ENCODE assay signal across 28 mouse cellular contexts in genomic region chr15:89288227-89288767, GRCm38 (mm10). TPM values are rescaled to one million over a fixed set of nuclear protein-coding genes. Genes with fewer than 3 reads are reported as not detected.
A peak's percentile ranks its signal among the peaks of the same experiment; 100 is the strongest.
DNase-seq lines count a peak whose midpoint lies in the region; ATAC-seq and TF ChIP-seq lines count a peak whose summit lies in the region.
"Had no signal": no experiment of that assay in that cellular context is flagged by ENCODE, and none has a peak within 500 bp of the region (broad histone marks: within the 10 kb centered on the region; RNA-seq: fewer than 3 reads in every experiment).

No protein-coding gene starts in this region.

- H3K4me1 ChIP-seq in heart, embryonic 16.5 days (ENCODE audit: control insufficient read depth, insufficient read depth, low read length), result 0 out of 2 replicates have a peak, but pooled peaks cover 7% of the 10 kb centered on the region
- H3K4me1 ChIP-seq in heart, embryonic 10.5 days, result peaks cover 8% of the 10 kb centered on the region; the same call in 1 of the 2 replicates
- H3K4me1 ChIP-seq in lung, postnatal 0 days (ENCODE audit: insufficient read depth, low read depth, low read length), result no peaks in the 10 kb centered on the region
- H3K4me1 ChIP-seq in hindbrain, postnatal 0 days (ENCODE audit: insufficient read depth, low read length), result no peaks in the 10 kb centered on the region
- H3K4me1 ChIP-seq: embryonic facial prominence, embryonic 13.5 days; kidney, embryonic 15.5 days; neural tube, embryonic 15.5 days had no signal

- peak; percentile 47 to 61 for DNase-seq in cerebellum, postnatal 25 days
- no peak for DNase-seq in cerebellum, adult 9-11 months
- DNase-seq in heart, embryonic 10.5 days (ENCODE audit: low spot score), result no peak
- DNase-seq in lung, postnatal 0 days (ENCODE audit: low spot score), result no peak
- DNase-seq in lung, adult 18-20 months, result no peak
- no peak for DNase-seq in hindbrain, postnatal 0 days (ENCODE audit: low spot score)
- DNase-seq: gastrocnemius, adult 2 months; heart, adult 18-20 months; heart, postnatal 14 days; lung, embryonic 14.5 days; retina, postnatal 1 day; right cerebral cortex, postnatal 4 days; thymus, postnatal 25 days had no signal

- H3K4me2 ChIP-seq in heart, embryonic 16.5 days (ENCODE audit: low read depth, low read length), result no peak overlapping the region
- no peak overlapping the region for H3K4me2 ChIP-seq in lung, postnatal 0 days (replicated peaks; ENCODE audit: low read depth, low read length)
- H3K4me2 ChIP-seq in hindbrain, postnatal 0 days (ENCODE audit: low read depth, low read length), result no peak overlapping the region
- H3K4me2 ChIP-seq: embryonic facial prominence, embryonic 13.5 days; kidney, embryonic 15.5 days; lung, embryonic 14.5 days; neural tube, embryonic 15.5 days had no signal

- peak; percentile 14; the same call in 1 of the 2 replicates for ATAC-seq in heart, embryonic 16.5 days (replicated peaks; ENCODE audit: extremely low read depth, insufficient read depth, low FRiP score)
- ATAC-seq in lung, postnatal 0 days, result 0 out of 2 replicates have a peak, but pooled peaks have one; percentile 22
- ATAC-seq in hindbrain, postnatal 0 days, result peak; percentile 58
- no peak for ATAC-seq in erythroblast, adult 5-6 weeks (replicated peaks; ENCODE audit: low FRiP score, poor library complexity, severe bottlenecking)

- 85% methylated on average over 23 of the region's 23 CpGs for WGBS in heart, embryonic 16.5 days
- 90% methylated on average over 23 of the region's 23 CpGs for WGBS in heart, embryonic 10.5 days
- WGBS in lung, postnatal 0 days, result 85% methylated on average over 23 of the region's 23 CpGs
- WGBS in hindbrain, postnatal 0 days, result 87% methylated on average over 23 of the region's 23 CpGs

- H3K27me3 ChIP-seq in heart, embryonic 16.5 days (ENCODE audit: control insufficient read depth, insufficient read depth, low read length), result no peaks in the 10 kb centered on the region
- H3K27me3 ChIP-seq in heart, embryonic 10.5 days (ENCODE audit: insufficient read depth, poor library complexity, severe bottlenecking), result no peaks in the 10 kb centered on the region
- no peaks in the 10 kb centered on the region for H3K27me3 ChIP-seq in lung, postnatal 0 days (replicated peaks; ENCODE audit: insufficient read depth, low read length)
- no peaks in the 10 kb centered on the region for H3K27me3 ChIP-seq in hindbrain, postnatal 0 days (ENCODE audit: insufficient read depth, low read length)
- H3K27me3 ChIP-seq: CH12.LX; embryonic facial prominence, embryonic 13.5 days; kidney, embryonic 15.5 days; neural tube, embryonic 15.5 days had no signal

- TF ChIP-seq EP300 in lung, postnatal 0 days (IDR thresholded peaks at IDR 0.05), result no peak

- TF ChIP-seq CTCF in lung, postnatal 0 days (IDR thresholded peaks at IDR 0.05), result no peak
- TF ChIP-seq CTCF in hindbrain, postnatal 0 days (IDR thresholded peaks at IDR 0.05; ENCODE audit: low read depth), result no peak

- H3K4me3 ChIP-seq in heart, embryonic 16.5 days (ENCODE audit: low read length), result no peak overlapping the region
- no peak overlapping the region for H3K4me3 ChIP-seq in heart, embryonic 10.5 days
- H3K4me3 ChIP-seq in lung, postnatal 0 days (ENCODE audit: low read depth, low read length), result no peak overlapping the region
- no peak overlapping the region for H3K4me3 ChIP-seq in hindbrain, postnatal 0 days (ENCODE audit: low read length)
- H3K4me3 ChIP-seq: embryonic facial prominence, embryonic 13.5 days; gastrocnemius, adult 2 months; kidney, embryonic 15.5 days; neural tube, embryonic 15.5 days had no signal

- no peak overlapping the region for H3K9ac ChIP-seq in heart, embryonic 16.5 days (ENCODE audit: low read length)
- no peak overlapping the region for H3K9ac ChIP-seq in lung, postnatal 0 days (replicated peaks; ENCODE audit: low read depth)
- H3K9ac ChIP-seq in hindbrain, postnatal 0 days (replicated peaks; ENCODE audit: low read length), result no peak overlapping the region
- H3K9ac ChIP-seq: embryonic facial prominence, embryonic 13.5 days; kidney, embryonic 15.5 days; lung, embryonic 14.5 days; neural tube, embryonic 15.5 days had no signal

- H3K36me3 ChIP-seq in heart, embryonic 16.5 days (ENCODE audit: control insufficient read depth, insufficient read depth), result peaks cover 54% of the 10 kb centered on the region
- H3K36me3 ChIP-seq in heart, embryonic 10.5 days, result peaks cover 92% of the 10 kb centered on the region
- peaks cover 42% of the 10 kb centered on the region for H3K36me3 ChIP-seq in lung, postnatal 0 days (ENCODE audit: insufficient read depth, low read length)
- peaks cover 58% of the 10 kb centered on the region for H3K36me3 ChIP-seq in hindbrain, postnatal 0 days (ENCODE audit: insufficient read depth, low read length)

- no peak overlapping the region for H3K27ac ChIP-seq in heart, embryonic 16.5 days (ENCODE audit: low read length)
- H3K27ac ChIP-seq in heart, embryonic 10.5 days, result no peak overlapping the region
- H3K27ac ChIP-seq in lung, postnatal 0 days (ENCODE audit: low read length), result no peak overlapping the region
- no peak overlapping the region for H3K27ac ChIP-seq in hindbrain, postnatal 0 days
- H3K27ac ChIP-seq: embryonic facial prominence, embryonic 13.5 days; gastrocnemius, adult 2 months; kidney, embryonic 15.5 days had no signal

- no peaks in the 10 kb centered on the region for H3K9me3 ChIP-seq in heart, embryonic 16.5 days (replicated peaks; ENCODE audit: control insufficient read depth, low read length)
- no peaks in the 10 kb centered on the region for H3K9me3 ChIP-seq in heart, embryonic 10.5 days
- no peaks in the 10 kb centered on the region for H3K9me3 ChIP-seq in lung, postnatal 0 days (ENCODE audit: low read length)
- no peaks in the 10 kb centered on the region for H3K9me3 ChIP-seq in hindbrain, postnatal 0 days (ENCODE audit: low read length)
- H3K9me3 ChIP-seq: embryonic facial prominence, embryonic 13.5 days; kidney, embryonic 15.5 days; neural tube, embryonic 15.5 days had no signal

RNA-seq across cellular contexts. Expression of gene Sbf1, which starts 26.8 kb away (rescaled TPM):
- polyA plus RNA-seq in heart, embryonic 16.5 days (2015; fragmentation: Nextera tagmentation; extraction: Ambion mirVana), result 43.0 and 43.6 TPM in 2 replicates
- polyA plus RNA-seq in heart, embryonic 10.5 days (2016; fragmentation: Nextera tagmentation; extraction: Ambion mirVana), result 53.3 and 57.2 TPM in 2 replicates
- polyA plus RNA-seq in lung, postnatal 0 days (2015; fragmentation: Nextera tagmentation; extraction: Ambion mirVana), result 28.1 and 30.9 TPM in 2 replicates
- 265 and 324 TPM in 2 replicates for total RNA-seq in hindbrain, postnatal 0 days (2014; rRNA removed)
- 69.5 and 70.7 TPM in 2 replicates for polyA plus RNA-seq in hindbrain, postnatal 0 days (2015; fragmentation: Nextera tagmentation; extraction: Ambion mirVana)
- total RNA-seq in erythroblast, adult 5-6 weeks (2015; ENCODE audit: low replicate concordance), result 38.9 and 39.6 TPM in 2 replicates
- total RNA-seq in erythroblast, adult 5-6 weeks (2017; ENCODE audit: low replicate concordance), result 11.2 and 22.4 TPM in 2 replicates

RNA-seq across cellular contexts. Expression of gene Adm2, which starts 34.2 kb away (rescaled TPM):
- 0.19 and 0.42 TPM in 2 replicates for polyA plus RNA-seq in heart, embryonic 16.5 days (2015; fragmentation: Nextera tagmentation; extraction: Ambion mirVana)
- 0.39 and 0.65 TPM in 2 replicates for polyA plus RNA-seq in heart, embryonic 10.5 days (2016; fragmentation: Nextera tagmentation; extraction: Ambion mirVana)
- 0.11 and 0.12 TPM in 2 replicates for polyA plus RNA-seq in lung, postnatal 0 days (2015; fragmentation: Nextera tagmentation; extraction: Ambion mirVana)
- not detected in 2 replicates for total RNA-seq in hindbrain, postnatal 0 days (2014; rRNA removed)
- polyA plus RNA-seq in hindbrain, postnatal 0 days (2015; fragmentation: Nextera tagmentation; extraction: Ambion mirVana), result not detected in 2 replicates
- not detected in 2 replicates for total RNA-seq in erythroblast, adult 5-6 weeks (2015; ENCODE audit: low replicate concordance)
- not detected in 2 replicates for total RNA-seq in erythroblast, adult 5-6 weeks (2017; ENCODE audit: low replicate concordance)
- total RNA-seq: adrenal gland, adult 18-20 months; gastrocnemius, adult 2 months; heart, adult 18-20 months; heart, postnatal 14 days; layer of hippocampus, postnatal 14 days; left cerebral cortex, postnatal 10 days; liver, adult 2 months; megakaryocyte progenitor cell, adult 5-6 weeks; monocyte, adult 5-6 weeks had no signal
- polyA plus RNA-seq: embryonic facial prominence, embryonic 13.5 days; liver, adult 2 months; neural tube, embryonic 15.5 days; testis, adult 2 months had no signal

RNA-seq across cellular contexts. Expression of gene Miox, which starts 45.9 kb away (rescaled TPM):
- not detected in 2 replicates for polyA plus RNA-seq in heart, embryonic 16.5 days (2015; fragmentation: Nextera tagmentation; extraction: Ambion mirVana)
- not detected in 2 replicates for polyA plus RNA-seq in heart, embryonic 10.5 days (2016; fragmentation: Nextera tagmentation; extraction: Ambion mirVana)
- not detected in 2 replicates for polyA plus RNA-seq in lung, postnatal 0 days (2015; fragmentation: Nextera tagmentation; extraction: Ambion mirVana)
- total RNA-seq in hindbrain, postnatal 0 days (2014; rRNA removed), result not detected in 2 replicates
- not detected in 2 replicates for polyA plus RNA-seq in hindbrain, postnatal 0 days (2015; fragmentation: Nextera tagmentation; extraction: Ambion mirVana)
- not detected in 2 replicates for total RNA-seq in erythroblast, adult 5-6 weeks (2015; ENCODE audit: low replicate concordance)
- not detected in 2 replicates for total RNA-seq in erythroblast, adult 5-6 weeks (2017; ENCODE audit: low replicate concordance)
- total RNA-seq: CH12.LX; gastrocnemius, adult 2 months; heart, adult 18-20 months; heart, postnatal 14 days; layer of hippocampus, postnatal 14 days; left cerebral cortex, postnatal 10 days; megakaryocyte progenitor cell, adult 5-6 weeks; monocyte, adult 5-6 weeks had no signal
- polyA plus RNA-seq: embryonic facial prominence, embryonic 13.5 days; intestine, embryonic 14.5 days; large intestine, adult 2 months; lung, embryonic 14.5 days; neural tube, embryonic 15.5 days had no signal

Comparison
In these comparisons a context has a peak if more than half of its experiments do, and no peak if none do; other contexts are left out.
1. DNase-seq: peak in cerebellum, postnatal 25 days (2 of 2); none in cerebellum, adult 9-11 months (single experiment), heart, embryonic 10.5 days (single experiment), lung, postnatal 0 days (single experiment), lung, adult 18-20 months (0 of 2) and hindbrain, postnatal 0 days (single experiment).